Mouse (Mus musculus) heart, embryonic 11.5 days (tissue): ENCODE measurements around the gene Ly6g6f. TPM values are rescaled to one million over a fixed set of nuclear protein-coding genes. Genes with fewer than 3 reads are reported as not detected.

ENCODE experiments used
- ATAC-seq: fragments of 200-750 bp; cut with Nextera tagmentation; replicated peaks from 2 replicates; pipeline ENCODE4 v1.8.0; 2017; ENCODE audit warnings: moderate library complexity; ENCODE audit not compliant: insufficient number of reproducible peaks, low FRiP score, low TSS enrichment
- H3K27ac ChIP-seq: fragments of 300-500 bp; sonication (generic); 2 replicates; pipeline ENCODE4 v1.5.1; 2014; ENCODE audit warnings: mild to moderate bottlenecking, low read depth, low read length
- H3K27me3 ChIP-seq: fragments of 300-500 bp; sonication (generic); 2 replicates; pipeline ENCODE4 v1.6.1; 2014; ENCODE audit warnings: mild to moderate bottlenecking, low read length, mixed read lengths; ENCODE audit not compliant: control insufficient read depth, insufficient read depth
- H3K36me3 ChIP-seq: fragments of 300-500 bp; sonication (generic); 2 replicates; pipeline ENCODE4 v1.6.1; 2014; ENCODE audit warnings: mild to moderate bottlenecking, low read length, moderate library complexity, mixed read lengths; ENCODE audit not compliant: control insufficient read depth, insufficient read depth
- H3K4me1 ChIP-seq: fragments of 300-500 bp; sonication (generic); 2 replicates; pipeline ENCODE4 v1.6.1; 2014; ENCODE audit warnings: low read length; ENCODE audit not compliant: control insufficient read depth, insufficient read depth
- H3K4me2 ChIP-seq: fragments of 300-500 bp; sonication (generic); 2 replicates; pipeline ENCODE4 v1.6.1; 2014; ENCODE audit warnings: mild to moderate bottlenecking, moderate library complexity
- H3K4me3 ChIP-seq: fragments of 300-500 bp; sonication (generic); 2 replicates; pipeline ENCODE4 v1.5.1; 2014; ENCODE audit warnings: low read depth, low read length
- H3K9ac ChIP-seq: fragments of 300-500 bp; sonication (generic); 2 replicates; pipeline ENCODE4 v1.6.1; 2014; ENCODE audit warnings: mild to moderate bottlenecking, low read depth, low read length, moderate library complexity
- H3K9me3 ChIP-seq: fragments of 300-500 bp; sonication (generic); replicated peaks from 2 replicates; pipeline ENCODE4 v1.6.1; 2016; ENCODE audit warnings: low read length; ENCODE audit not compliant: control insufficient read depth
- WGBS: fragments of 180-500 bp; shearing (Covaris S2); extraction: QIAGEN DNeasy Blood & Tissue Kit; methylation state at CpG from one replicate; pipeline ENCODE4 v1.1.7; 2014; ENCODE audit not compliant: insufficient replicate concordance; 5-methylcytosine and 5-hydroxymethylcytosine counted together
- polyA plus RNA-seq: library from polyadenylated mRNA; unstranded; fragments of >200 nt; fragmentation: Nextera tagmentation; extraction: Ambion mirVana; gene quantifications from 2 replicates; pipeline ENCODE4 v1.2.1, GENCODE M21; 2014

The Ly6g6f gene
- polyA plus RNA-seq, 1 experiment from 2014 or later, result 1.8 TPM

DNA sequence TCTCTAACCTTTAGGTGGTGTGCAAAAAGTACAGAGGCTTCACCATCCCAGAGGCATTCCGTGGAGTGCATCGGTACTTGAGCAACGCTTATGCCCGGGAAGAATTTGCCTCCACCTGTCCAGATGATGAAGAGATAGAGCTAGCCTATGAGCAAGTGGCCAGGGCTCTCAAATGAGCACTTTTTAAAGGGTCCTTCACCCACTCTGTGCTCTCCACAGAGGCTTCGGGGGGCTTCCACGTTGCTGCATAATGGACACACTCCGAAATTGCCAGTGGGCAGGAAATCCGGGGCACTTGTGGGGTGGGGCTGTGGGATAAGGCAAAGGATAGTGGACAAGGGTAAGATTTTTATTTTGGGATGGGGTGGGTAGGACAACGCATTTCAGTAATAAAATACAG, 27.1 kb downstream of the Ly6g6f start:
- Histone ChIP-seq H3K9me3 (no peaks in the 10 kb centered on the region), H3K4me1 (peaks cover 16% of the 10 kb centered on the region), H3K4me3 (peak overlapping the region; percentile 77; the same call in 1 of the 2 replicates), H3K4me2 (peak overlapping the region; percentile 77), H3K27ac (peak overlapping the region; percentile 91; the same call in 1 of the 2 replicates), H3K9ac (peak overlapping the region; percentile 94; the same call in 1 of the 2 replicates), H3K27me3 (0 out of 2 replicates have a peak, but pooled peaks cover 4% of the 10 kb centered on the region), H3K36me3 (peaks cover 39% of the 10 kb centered on the region)
- no peak for ATAC-seq
- 57% methylated on average over 9 of the region's 9 CpGs for WGBS

DNA sequence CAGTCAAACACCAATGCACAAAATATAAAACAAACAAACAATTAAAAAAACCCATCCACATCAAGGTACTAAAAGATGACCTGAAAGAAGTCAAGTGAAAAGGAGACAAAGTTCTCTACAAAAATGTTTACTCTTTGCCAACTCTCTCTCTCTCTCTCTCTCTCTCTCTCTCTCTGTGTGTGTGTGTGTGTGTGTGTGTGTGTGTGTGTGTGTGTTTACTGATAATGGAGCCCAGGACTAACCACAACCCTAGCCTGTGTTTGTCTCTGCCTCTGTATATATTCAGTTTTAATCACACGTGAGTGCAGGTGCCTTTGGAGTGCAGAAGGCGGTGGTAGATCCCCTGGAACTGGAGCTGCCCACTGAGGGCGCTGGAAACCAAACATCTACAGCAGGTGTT, 28.3 kb downstream of the Ly6g6f start:
- Histone ChIP-seq H3K36me3 (peaks cover 43% of the 10 kb centered on the region), H3K4me1 (peaks cover 23% of the 10 kb centered on the region)

DNA sequence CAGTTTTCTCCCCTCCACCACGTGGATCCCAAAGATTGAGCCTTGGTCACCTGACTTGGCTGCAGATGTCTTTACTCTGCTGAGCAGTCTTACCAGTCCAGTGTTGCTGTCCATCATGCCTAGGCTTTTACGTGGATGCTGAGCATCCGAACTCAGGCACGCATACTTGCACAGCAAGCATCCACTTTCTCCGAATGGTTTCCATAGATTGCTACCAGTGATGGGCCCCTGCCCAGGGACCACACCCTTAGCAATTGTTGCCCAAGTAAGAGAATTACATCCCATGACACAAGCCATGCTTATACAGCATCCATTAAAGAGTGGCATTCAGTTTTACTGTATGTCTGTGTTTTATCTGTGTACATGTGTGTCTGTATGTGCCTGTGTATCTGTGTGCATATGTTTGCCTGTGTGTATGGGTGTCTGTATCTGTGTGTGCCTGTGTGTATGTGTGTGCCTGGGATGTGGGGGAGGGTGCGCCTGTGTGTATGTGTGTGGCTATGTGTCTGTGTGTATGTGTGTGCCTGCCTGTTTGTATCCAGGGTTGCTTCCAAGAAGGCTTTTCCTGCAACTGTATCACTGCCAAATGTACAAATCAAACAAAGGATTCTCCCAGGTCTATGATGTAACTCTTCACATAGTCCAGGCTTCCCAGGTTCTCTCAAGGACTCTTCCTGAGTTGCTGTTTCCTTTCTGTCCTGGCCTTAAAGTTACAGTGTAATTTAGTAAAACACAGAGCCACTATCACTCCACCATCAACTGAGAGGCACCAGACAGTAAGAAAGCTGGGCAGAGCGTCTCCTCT, 29.5 kb downstream of the Ly6g6f start:
- H3K9ac ChIP-seq, result no peak overlapping the region
- 86% methylated on average over 7 of the region's 7 CpGs for WGBS
- no peak overlapping the region for H3K4me2 ChIP-seq
- H3K36me3 ChIP-seq, result peaks cover 37% of the 10 kb centered on the region
- ATAC-seq, result no peak
- H3K4me3 ChIP-seq, result no peak overlapping the region
- no peaks in the 10 kb centered on the region for H3K27me3 ChIP-seq
- no peak overlapping the region for H3K27ac ChIP-seq
- peaks cover 25% of the 10 kb centered on the region for H3K4me1 ChIP-seq
- no peaks in the 10 kb centered on the region for H3K9me3 ChIP-seq

More for the DNA sequence above, 28.3 kb downstream of the Ly6g6f start:
- Histone ChIP-seq H3K27me3 (no peaks in the 10 kb centered on the region), H3K9ac (no peak overlapping the region), H3K4me2 (no peak overlapping the region), H3K9me3 (no peaks in the 10 kb centered on the region), H3K27ac (no peak overlapping the region), H3K4me3 (no peak overlapping the region)
- no peak for ATAC-seq
- WGBS, result 64% methylated on average over 3 of the region's 3 CpGs

DNA sequence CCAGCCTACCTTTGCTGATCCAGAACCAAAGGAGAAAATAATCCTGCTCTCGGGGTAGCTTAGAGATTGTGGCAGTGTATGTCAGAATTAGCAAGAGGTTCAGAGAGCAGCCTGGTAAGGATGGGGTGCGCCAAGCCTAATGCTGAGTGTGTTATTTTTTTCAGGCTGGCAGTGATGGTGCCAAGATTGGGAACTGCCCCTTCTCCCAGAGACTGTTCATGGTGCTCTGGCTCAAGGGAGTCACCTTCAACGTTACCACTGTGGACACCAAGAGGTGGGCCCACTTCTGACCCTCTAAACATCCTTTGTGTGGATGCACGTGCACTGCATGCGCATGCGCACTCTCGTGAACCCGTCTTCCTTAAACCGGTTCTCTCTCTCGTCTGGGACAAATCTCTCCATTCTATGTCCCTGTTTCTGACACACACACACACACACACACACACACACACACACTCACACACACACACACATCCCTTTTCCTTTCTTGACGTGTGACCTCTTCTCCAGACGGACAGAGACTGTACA, 33.1 kb downstream of the Ly6g6f start:
- H3K9me3 ChIP-seq, result no peaks in the 10 kb centered on the region
- peak overlapping the region; percentile 99 for H3K27ac ChIP-seq
- no peak for ATAC-seq
- WGBS, result 76% methylated on average over 12 of the region's 12 CpGs
- peak overlapping the region; percentile 85 for H3K4me2 ChIP-seq
- peaks cover 31% of the 10 kb centered on the region for H3K36me3 ChIP-seq
- peak overlapping the region; percentile 92 for H3K4me3 ChIP-seq
- no peaks in the 10 kb centered on the region for H3K27me3 ChIP-seq
- H3K4me1 ChIP-seq, result peaks cover 28% of the 10 kb centered on the region
- peak overlapping the region; percentile 95 for H3K9ac ChIP-seq

DNA sequence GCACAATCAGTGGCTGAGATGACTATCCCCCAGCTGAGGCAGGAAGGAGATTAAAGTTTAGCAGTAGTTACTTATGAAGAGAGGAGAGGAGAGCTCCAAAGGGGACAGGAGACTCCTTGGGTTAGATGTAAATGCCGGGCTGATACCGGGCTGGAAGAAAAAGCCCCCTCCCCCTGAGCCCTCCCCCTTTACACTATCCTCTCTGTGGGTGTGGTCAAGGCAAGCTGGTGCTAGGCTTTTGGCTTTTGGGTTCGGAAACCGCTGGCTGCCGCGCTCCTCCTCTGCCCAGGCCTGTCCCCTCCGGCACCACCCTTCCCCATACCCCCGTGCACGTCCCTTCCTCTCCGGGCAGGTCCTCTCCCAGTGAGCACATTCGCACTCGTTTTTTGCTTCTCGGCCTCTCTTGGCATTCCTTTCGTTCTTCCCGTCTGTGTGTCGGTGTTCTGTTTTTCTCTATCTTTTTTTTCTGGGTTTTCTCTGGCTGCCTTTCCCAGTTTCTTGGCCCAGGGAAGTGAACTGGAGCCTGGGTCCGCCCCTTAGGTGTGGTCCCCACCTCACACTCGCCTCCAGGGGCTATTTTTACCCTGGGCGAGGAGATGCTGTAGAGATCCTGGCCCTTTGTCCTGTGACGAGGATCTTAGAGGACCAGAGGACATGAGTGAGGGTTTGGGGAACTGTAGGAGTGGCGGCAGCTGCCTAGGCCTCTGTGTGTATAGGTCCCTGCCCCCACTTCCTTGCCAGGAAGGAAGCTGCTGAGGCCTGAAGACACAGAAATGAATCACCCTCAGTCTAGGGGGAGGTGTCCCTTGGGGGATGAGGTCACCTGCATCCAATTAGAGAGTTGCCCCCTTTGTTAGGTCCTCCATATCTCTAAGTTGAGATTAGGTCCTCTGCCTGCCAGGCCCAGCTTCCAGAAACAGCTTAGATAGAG, 34.0 kb downstream of the Ly6g6f start:
- Histone ChIP-seq H3K9ac (peak overlapping the region; percentile 95), H3K4me3 (peak overlapping the region; percentile 92), H3K36me3 (peaks cover 27% of the 10 kb centered on the region), H3K4me1 (peaks cover 32% of the 10 kb centered on the region), H3K9me3 (no peaks in the 10 kb centered on the region), H3K27me3 (no peaks in the 10 kb centered on the region), H3K4me2 (peak overlapping the region; percentile 85), H3K27ac (peak overlapping the region; percentile 99)
- ATAC-seq, result peak; percentile 72
- under 1% methylated on average over 21 of the region's 21 CpGs for WGBS

DNA sequence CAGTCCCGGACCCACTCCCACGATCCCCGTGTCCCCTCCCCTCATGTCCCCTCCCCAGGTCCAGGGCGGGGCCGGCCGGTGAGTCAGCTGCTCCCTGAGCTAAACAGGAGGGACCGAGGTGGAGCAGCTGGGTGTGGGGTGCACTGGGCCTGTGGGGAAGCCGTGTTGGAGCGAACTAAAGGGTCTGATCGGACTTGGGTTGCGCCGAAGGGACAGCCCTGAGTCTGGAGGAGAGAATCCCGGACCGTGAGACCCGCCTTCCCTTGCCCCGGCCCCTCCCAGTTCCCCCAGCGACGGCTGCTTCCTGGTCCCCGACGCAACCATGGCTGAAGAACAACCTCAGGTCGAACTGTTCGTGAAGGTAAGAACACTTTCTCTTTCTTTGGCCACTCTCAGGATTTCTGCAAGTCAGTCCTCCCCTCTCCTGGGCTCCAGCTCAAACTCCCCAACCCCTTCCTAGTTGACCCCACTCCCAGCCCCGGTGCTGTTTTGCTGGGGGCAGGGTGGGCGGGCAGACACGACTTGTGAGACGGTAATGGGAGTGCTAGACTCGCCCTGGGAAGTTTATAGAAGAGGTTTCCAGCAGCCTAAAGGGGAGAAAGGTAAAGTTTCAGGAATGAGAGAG, 35.2 kb downstream of the Ly6g6f start:
- Histone ChIP-seq H3K4me2 (peak overlapping the region; percentile 85), H3K9ac (peak overlapping the region; percentile 95), H3K9me3 (no peaks in the 10 kb centered on the region), H3K27me3 (no peaks in the 10 kb centered on the region), H3K4me1 (peaks cover 34% of the 10 kb centered on the region), H3K27ac (peak overlapping the region; percentile 99), H3K4me3 (peak overlapping the region; percentile 92), H3K36me3 (peaks cover 18% of the 10 kb centered on the region)
- ATAC-seq, result peak; percentile 19; the same call in 1 of the 2 replicates
- under 1% methylated on average over 27 of the region's 27 CpGs for WGBS

DNA sequence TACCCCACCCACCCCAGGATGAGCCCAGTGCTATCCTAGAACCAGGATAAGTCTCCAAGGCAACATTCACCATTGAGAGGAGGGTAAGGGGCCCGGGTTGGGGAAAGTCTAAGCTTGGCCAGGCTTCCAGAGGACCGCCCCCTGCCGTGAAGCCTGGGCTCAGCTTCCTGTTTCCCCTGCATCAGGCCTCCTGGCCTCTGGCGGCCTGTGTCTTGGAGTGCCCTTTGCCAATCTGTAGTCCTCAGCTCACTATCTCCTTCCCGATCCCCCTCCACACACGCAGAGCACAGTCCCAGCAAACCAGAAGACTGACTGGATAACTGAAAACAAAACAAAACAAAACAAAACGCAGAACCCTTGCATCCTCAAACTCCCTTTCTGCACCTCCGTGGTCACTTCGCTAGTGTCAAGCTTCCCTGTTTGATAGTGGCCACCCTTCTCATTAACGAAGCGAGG, 35.8 kb downstream of the Ly6g6f start, which contains the start of gene Clic1:
Gene Clic1 (plus strand): TSS at position 406 of the 456 bp plus-strand sequence.
- Histone ChIP-seq H3K4me3 (peak within 1 kb of the TSS; percentile 92), H3K9ac (peak within 1 kb of the TSS; percentile 95), H3K9me3 (no peaks in the 10 kb centered on the region), H3K27me3 (no peaks in the 10 kb centered on the region), H3K4me2 (peak within 1 kb of the TSS; percentile 85), H3K36me3 (peaks cover 18% of the 10 kb centered on the region), H3K4me1 (peaks cover 41% of the 10 kb centered on the region), H3K27ac (peak within 1 kb of the TSS; percentile 99)
- WGBS, result 1% methylated on average over 11 of the region's 11 CpGs
- peak; percentile 12; the same call in 1 of the 2 replicates for ATAC-seq
